Mouse (Mus musculus): ENCODE measurements around the gene Il1r2. TPM values are rescaled to one million over a fixed set of nuclear protein-coding genes. Genes with fewer than 3 reads are reported as not detected.

The Il1r2 gene
- polyA plus RNA-seq, 1 experiment = 0.38 TPM

GRCm38 (mm10) chr1:40057351-40057750, 16.5 kb upstream of the Il1r2 start:
- no peak overlapping the region for H3K27ac ChIP-seq (ENCODE audit: insufficient read depth, low read length)
- no peaks in the 10 kb centered on the region for H3K4me1 ChIP-seq (ENCODE audit: control insufficient read depth, insufficient read depth, low read length)
- no peak for TF ChIP-seq POLR2A (IDR thresholded peaks at IDR 0.05; ENCODE audit: extremely low read depth, insufficient read depth, low read length)
- no peak for TF ChIP-seq CTCF (IDR thresholded peaks at IDR 0.05; ENCODE audit: extremely low read depth, insufficient read depth, low read length)

GRCm38 (mm10) chr1:40058013-40058412, 15.9 kb upstream of the Il1r2 start:
- no peak overlapping the region for H3K4me3 ChIP-seq (ENCODE audit: insufficient read depth, low read length)
- H3K27ac ChIP-seq (ENCODE audit: insufficient read depth, low read length) = no peak overlapping the region
- H3K4me1 ChIP-seq (ENCODE audit: control insufficient read depth, insufficient read depth, low read length) = no peaks in the 10 kb centered on the region
- no peak for TF ChIP-seq CTCF (IDR thresholded peaks at IDR 0.05; ENCODE audit: extremely low read depth, insufficient read depth, low read length)
- TF ChIP-seq POLR2A (IDR thresholded peaks at IDR 0.05; ENCODE audit: extremely low read depth, insufficient read depth, low read length) = no peak

More at GRCm38 (mm10) chr1:40057351-40057750, 16.5 kb upstream of the Il1r2 start:
- H3K4me3 ChIP-seq (ENCODE audit: insufficient read depth, low read length) = no peak overlapping the region

- H3K27ac ChIP-seq (ENCODE audit: insufficient read depth, low read length) = no peak overlapping the region
- H3K4me1 ChIP-seq (ENCODE audit: control insufficient read depth, insufficient read depth, low read length) = peaks cover 1% of the 10 kb centered on the region; the same call in 1 of the 2 replicates
- TF ChIP-seq CTCF (IDR thresholded peaks at IDR 0.05; ENCODE audit: extremely low read depth, insufficient read depth, low read length) = no peak
- no peak for TF ChIP-seq POLR2A (IDR thresholded peaks at IDR 0.05; ENCODE audit: extremely low read depth, insufficient read depth, low read length)
- H3K4me3 ChIP-seq (ENCODE audit: insufficient read depth, low read length) = no peak overlapping the region
Measured at GRCm38 (mm10) chr1:40059122-40059774, 14.6 kb upstream of the Il1r2 start.

GRCm38 (mm10) chr1:40061359-40061758, 12.5 kb upstream of the Il1r2 start:
- no peak for TF ChIP-seq CTCF (IDR thresholded peaks at IDR 0.05; ENCODE audit: extremely low read depth, insufficient read depth, low read length)
- no peak for TF ChIP-seq POLR2A (IDR thresholded peaks at IDR 0.05; ENCODE audit: extremely low read depth, insufficient read depth, low read length)
- H3K27ac ChIP-seq (ENCODE audit: insufficient read depth, low read length) = no peak overlapping the region
- no peak overlapping the region for H3K4me3 ChIP-seq (ENCODE audit: insufficient read depth, low read length)
- peaks cover 1% of the 10 kb centered on the region; the same call in 1 of the 2 replicates for H3K4me1 ChIP-seq (ENCODE audit: control insufficient read depth, insufficient read depth, low read length)

GRCm38 (mm10) chr1:40063409-40063808, 10.5 kb upstream of the Il1r2 start:
- H3K27ac ChIP-seq (ENCODE audit: insufficient read depth, low read length) = no peak overlapping the region
- peaks cover 1% of the 10 kb centered on the region; the same call in 1 of the 2 replicates for H3K4me1 ChIP-seq (ENCODE audit: control insufficient read depth, insufficient read depth, low read length)
- no peak for TF ChIP-seq POLR2A (IDR thresholded peaks at IDR 0.05; ENCODE audit: extremely low read depth, insufficient read depth, low read length)
- TF ChIP-seq CTCF (IDR thresholded peaks at IDR 0.05; ENCODE audit: extremely low read depth, insufficient read depth, low read length) = no peak
- H3K4me3 ChIP-seq (ENCODE audit: insufficient read depth, low read length) = no peak overlapping the region

GRCm38 (mm10) chr1:40064508-40064907, 9.4 kb upstream of the Il1r2 start:
- TF ChIP-seq POLR2A (IDR thresholded peaks at IDR 0.05; ENCODE audit: extremely low read depth, insufficient read depth, low read length) = no peak
- TF ChIP-seq CTCF (IDR thresholded peaks at IDR 0.05; ENCODE audit: extremely low read depth, insufficient read depth, low read length) = no peak
- peaks cover 1% of the 10 kb centered on the region; the same call in 1 of the 2 replicates for H3K4me1 ChIP-seq (ENCODE audit: control insufficient read depth, insufficient read depth, low read length)
- no peak overlapping the region for H3K4me3 ChIP-seq (ENCODE audit: insufficient read depth, low read length)
- H3K27ac ChIP-seq (ENCODE audit: insufficient read depth, low read length) = no peak overlapping the region

GRCm38 (mm10) chr1:40072558-40072957, 1.3 kb upstream of the Il1r2 start:
- TF ChIP-seq POLR2A (IDR thresholded peaks at IDR 0.05; ENCODE audit: extremely low read depth, insufficient read depth, low read length) (no peak), CTCF (IDR thresholded peaks at IDR 0.05; ENCODE audit: extremely low read depth, insufficient read depth, low read length) (no peak)
- no peaks in the 10 kb centered on the region for H3K4me1 ChIP-seq (ENCODE audit: control insufficient read depth, insufficient read depth, low read length)
- H3K4me3 ChIP-seq (ENCODE audit: insufficient read depth, low read length) = no peak overlapping the region
- no peak overlapping the region for H3K27ac ChIP-seq (ENCODE audit: insufficient read depth, low read length)

- H3K4me3 ChIP-seq (ENCODE audit: insufficient read depth, low read length) = no peak overlapping the region
- TF ChIP-seq CTCF (IDR thresholded peaks at IDR 0.05; ENCODE audit: extremely low read depth, insufficient read depth, low read length) = no peak
- TF ChIP-seq POLR2A (IDR thresholded peaks at IDR 0.05; ENCODE audit: extremely low read depth, insufficient read depth, low read length) = no peak
- no peak overlapping the region for H3K27ac ChIP-seq (ENCODE audit: insufficient read depth, low read length)
- no peaks in the 10 kb centered on the region for H3K4me1 ChIP-seq (ENCODE audit: control insufficient read depth, insufficient read depth, low read length)
Measured at GRCm38 (mm10) chr1:40077328-40077727, 3.4 kb downstream of the Il1r2 start.

- peaks cover 2% of the 10 kb centered on the region; the same call in 1 of the 2 replicates for H3K4me1 ChIP-seq (ENCODE audit: control insufficient read depth, insufficient read depth, low read length)
- no peak overlapping the region for H3K4me3 ChIP-seq (ENCODE audit: insufficient read depth, low read length)
- TF ChIP-seq CTCF (IDR thresholded peaks at IDR 0.05; ENCODE audit: extremely low read depth, insufficient read depth, low read length) = no peak
- no peak for TF ChIP-seq POLR2A (IDR thresholded peaks at IDR 0.05; ENCODE audit: extremely low read depth, insufficient read depth, low read length)
- H3K27ac ChIP-seq (ENCODE audit: insufficient read depth, low read length) = no peak overlapping the region
Measured at GRCm38 (mm10) chr1:40081041-40081440, 7.2 kb downstream of the Il1r2 start.

- TF ChIP-seq CTCF (IDR thresholded peaks at IDR 0.05; ENCODE audit: extremely low read depth, insufficient read depth, low read length) (no peak), POLR2A (IDR thresholded peaks at IDR 0.05; ENCODE audit: extremely low read depth, insufficient read depth, low read length) (no peak)
Measured at GRCm38 (mm10) chr1:40084386-40084785, 10.5 kb downstream of the Il1r2 start.

More at GRCm38 (mm10) chr1:40084386-40084785, 10.5 kb downstream of the Il1r2 start:
- H3K27ac ChIP-seq (ENCODE audit: insufficient read depth, low read length) = no peak overlapping the region
- peaks cover 2% of the 10 kb centered on the region; the same call in 1 of the 2 replicates for H3K4me1 ChIP-seq (ENCODE audit: control insufficient read depth, insufficient read depth, low read length)
- H3K4me3 ChIP-seq (ENCODE audit: insufficient read depth, low read length) = peak overlapping the region; percentile 56; the same call in 1 of the 2 replicates

Data from cortical plate, adult 2 months (tissue).